Mouse (Mus musculus): ENCODE data around the gene Zbtb34. TPM values are rescaled to one million over a fixed set of nuclear protein-coding genes. Genes with fewer than 3 reads are reported as not detected.

Zbtb34 gene
- polyA plus RNA-seq, 1 experiment, result 16.2 TPM

- no peaks in the 10 kb centered on the region for H3K4me1 ChIP-seq (ENCODE audit: control insufficient read depth, insufficient read depth, low read length)
- H3K27ac ChIP-seq (ENCODE audit: insufficient read depth, low read length), result no peak overlapping the region
- TF ChIP-seq POLR2A (IDR thresholded peaks at IDR 0.05; ENCODE audit: extremely low read depth, insufficient read depth, low read length) (no peak), CTCF (IDR thresholded peaks at IDR 0.05; ENCODE audit: extremely low read depth, insufficient read depth, low read length) (no peak)
- H3K4me3 ChIP-seq (ENCODE audit: insufficient read depth, low read length), result no peak overlapping the region
Observed at GRCm38 (mm10) chr2:33393951-33394635, 37.0 kb downstream of the Zbtb34 start.

GRCm38 (mm10) chr2:33393021-33393420 lies 38.1 kb downstream of the Zbtb34 start:
- Histone ChIP-seq H3K4me1 (ENCODE audit: control insufficient read depth, insufficient read depth, low read length) (no peaks in the 10 kb centered on the region), H3K27ac (ENCODE audit: insufficient read depth, low read length) (no peak overlapping the region), H3K4me3 (ENCODE audit: insufficient read depth, low read length) (no peak overlapping the region)
- no peak for TF ChIP-seq CTCF (IDR thresholded peaks at IDR 0.05; ENCODE audit: extremely low read depth, insufficient read depth, low read length)
- TF ChIP-seq POLR2A (IDR thresholded peaks at IDR 0.05; ENCODE audit: extremely low read depth, insufficient read depth, low read length), result no peak

DNA sequence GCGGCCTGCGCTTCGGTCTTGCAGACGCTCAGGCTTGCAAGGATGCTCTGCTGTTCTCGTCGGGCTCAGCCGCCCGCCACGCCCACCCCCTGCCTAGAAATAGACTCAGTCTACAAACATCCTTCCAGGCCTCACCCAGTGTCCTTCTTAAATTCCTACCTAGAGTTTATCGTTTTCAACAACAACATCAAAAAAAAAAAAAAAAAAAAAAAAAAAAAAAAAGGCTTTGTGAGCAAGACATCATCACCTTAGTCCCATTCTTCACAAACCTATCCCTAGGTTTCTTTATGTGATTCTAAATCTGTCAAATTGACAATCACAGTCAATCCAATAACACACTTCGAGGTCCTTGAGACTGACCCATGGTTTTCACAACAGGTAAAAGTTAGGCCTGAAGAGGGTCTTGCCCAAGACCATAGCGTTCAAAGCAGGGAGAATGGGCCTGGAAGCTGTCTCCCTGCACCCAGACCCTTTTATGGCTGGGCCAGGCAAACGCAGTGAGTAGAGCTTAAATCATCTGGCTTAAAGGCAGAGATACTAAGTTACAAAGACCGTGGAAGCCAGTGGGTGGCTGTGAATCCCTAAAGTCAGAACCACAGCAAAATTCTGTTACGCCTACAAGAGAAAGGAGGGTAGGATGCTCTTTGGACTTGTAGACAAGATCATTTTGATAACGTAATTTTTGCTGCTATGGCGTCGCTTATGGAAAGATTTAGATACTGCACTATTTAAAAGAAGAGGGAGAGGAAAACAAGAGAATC lies 59.3 kb downstream of the Zbtb34 start:
- Histone ChIP-seq H3K27ac (ENCODE audit: insufficient read depth, low read length) (peak overlapping the region; percentile 85), H3K4me1 (ENCODE audit: control insufficient read depth, insufficient read depth, low read length) (peaks cover 8% of the 10 kb centered on the region), H3K4me3 (ENCODE audit: insufficient read depth, low read length) (peak overlapping the region; percentile 82; the same call in 1 of the 2 replicates)
- TF ChIP-seq CTCF (IDR thresholded peaks at IDR 0.05; ENCODE audit: extremely low read depth, insufficient read depth, low read length) (no peak), POLR2A (IDR thresholded peaks at IDR 0.05; ENCODE audit: extremely low read depth, insufficient read depth, low read length) (no peak)

DNA sequence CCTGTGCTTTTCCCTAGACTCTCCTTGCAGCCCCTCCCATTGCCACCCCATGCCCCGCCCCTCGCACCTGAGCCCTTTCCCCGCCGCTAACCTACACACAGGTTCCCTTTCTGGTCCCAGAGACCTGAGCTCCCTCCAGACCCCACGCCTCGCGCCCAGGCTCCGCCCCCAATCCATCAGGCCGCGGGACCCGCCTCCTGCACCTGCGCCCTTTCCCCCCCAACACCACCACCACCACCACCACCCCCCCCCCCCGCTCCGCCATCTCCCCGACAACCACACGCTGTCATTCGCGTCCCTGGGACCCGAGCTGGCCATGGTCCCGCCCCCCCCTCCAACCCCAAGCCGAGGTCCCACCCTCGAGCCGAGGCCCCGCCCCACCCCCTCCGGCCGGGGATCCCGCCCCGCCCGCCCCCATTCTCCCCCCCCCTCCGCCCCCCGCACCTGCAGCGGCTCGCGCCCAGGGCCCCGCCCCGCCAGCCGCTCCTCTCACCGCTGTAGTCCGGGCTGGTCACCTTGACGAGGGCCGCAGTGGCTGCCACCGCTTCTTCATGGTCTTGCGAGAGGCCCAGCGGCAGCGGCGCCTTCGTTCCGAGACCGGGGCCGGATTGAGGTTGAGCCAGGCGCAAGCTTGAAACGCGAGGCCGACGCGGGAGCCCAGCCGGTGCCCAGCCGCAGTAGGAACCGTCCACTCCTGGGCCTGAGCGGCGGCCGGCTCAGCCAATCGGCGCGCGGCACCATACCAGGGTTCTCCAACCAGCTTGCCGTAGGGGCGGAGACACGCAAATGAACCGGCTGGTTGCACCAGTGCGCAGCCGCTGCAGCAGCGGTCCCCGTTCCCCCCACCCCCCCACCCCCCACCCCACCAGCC lies 60.1 kb downstream of the Zbtb34 start, which contains the start of gene Ralgps1:
Gene Ralgps1, minus strand, starts transcription at position 710 of the 871 bp plus-strand sequence.
- peak within 1 kb of the TSS; percentile 93 for H3K27ac ChIP-seq (ENCODE audit: insufficient read depth, low read length)
- TF ChIP-seq CTCF (IDR thresholded peaks at IDR 0.05; ENCODE audit: extremely low read depth, insufficient read depth, low read length) (no peak), POLR2A (IDR thresholded peaks at IDR 0.05; ENCODE audit: extremely low read depth, insufficient read depth, low read length) (peak; percentile 67; the same call in 1 of the 2 replicates)

GRCm38 (mm10) chr2:33370276-33370776 lies 60.8 kb downstream of the Zbtb34 start:
- H3K27ac ChIP-seq (ENCODE audit: insufficient read depth, low read length), result no peak overlapping the region
- TF ChIP-seq CTCF (IDR thresholded peaks at IDR 0.05; ENCODE audit: extremely low read depth, insufficient read depth, low read length) (no peak), POLR2A (IDR thresholded peaks at IDR 0.05; ENCODE audit: extremely low read depth, insufficient read depth, low read length) (no peak)
- H3K4me3 ChIP-seq (ENCODE audit: insufficient read depth, low read length), result peak overlapping the region; percentile 82
- H3K4me1 ChIP-seq (ENCODE audit: control insufficient read depth, insufficient read depth, low read length), result peaks cover 17% of the 10 kb centered on the region

More for the DNA sequence above, 60.1 kb downstream of the Zbtb34 start, which contains the start of gene Ralgps1:
- peak within 1 kb of the TSS; percentile 82 for H3K4me3 ChIP-seq (ENCODE audit: insufficient read depth, low read length)
- peaks cover 13% of the 10 kb centered on the region for H3K4me1 ChIP-seq (ENCODE audit: control insufficient read depth, insufficient read depth, low read length)

- Histone ChIP-seq H3K27ac (ENCODE audit: insufficient read depth, low read length) (no peak overlapping the region), H3K4me1 (ENCODE audit: control insufficient read depth, insufficient read depth, low read length) (peaks cover 19% of the 10 kb centered on the region), H3K4me3 (ENCODE audit: insufficient read depth, low read length) (peak overlapping the region; percentile 82; the same call in 1 of the 2 replicates)
- TF ChIP-seq POLR2A (IDR thresholded peaks at IDR 0.05; ENCODE audit: extremely low read depth, insufficient read depth, low read length), result no peak
- no peak for TF ChIP-seq CTCF (IDR thresholded peaks at IDR 0.05; ENCODE audit: extremely low read depth, insufficient read depth, low read length)
Observed at GRCm38 (mm10) chr2:33369453-33369852, 61.7 kb downstream of the Zbtb34 start.

GRCm38 (mm10) chr2:33368486-33368885 lies 62.6 kb downstream of the Zbtb34 start:
- Histone ChIP-seq H3K4me1 (ENCODE audit: control insufficient read depth, insufficient read depth, low read length) (peaks cover 19% of the 10 kb centered on the region), H3K4me3 (ENCODE audit: insufficient read depth, low read length) (no peak overlapping the region), H3K27ac (ENCODE audit: insufficient read depth, low read length) (0 out of 2 replicates have a peak overlapping the region, but pooled peaks have one; percentile 5)
- TF ChIP-seq POLR2A (IDR thresholded peaks at IDR 0.05; ENCODE audit: extremely low read depth, insufficient read depth, low read length) (no peak), CTCF (IDR thresholded peaks at IDR 0.05; ENCODE audit: extremely low read depth, insufficient read depth, low read length) (no peak)

- Histone ChIP-seq H3K4me3 (ENCODE audit: insufficient read depth, low read length) (no peak overlapping the region), H3K4me1 (ENCODE audit: control insufficient read depth, insufficient read depth, low read length) (peaks cover 19% of the 10 kb centered on the region), H3K27ac (ENCODE audit: insufficient read depth, low read length) (peak overlapping the region; percentile 49)
- no peak for TF ChIP-seq POLR2A (IDR thresholded peaks at IDR 0.05; ENCODE audit: extremely low read depth, insufficient read depth, low read length)
- no peak for TF ChIP-seq CTCF (IDR thresholded peaks at IDR 0.05; ENCODE audit: extremely low read depth, insufficient read depth, low read length)
Observed at GRCm38 (mm10) chr2:33365703-33366471, 65.2 kb downstream of the Zbtb34 start.
